24 mouse cellular contexts compared by ENCODE assay signal in the genomic region with DNA sequence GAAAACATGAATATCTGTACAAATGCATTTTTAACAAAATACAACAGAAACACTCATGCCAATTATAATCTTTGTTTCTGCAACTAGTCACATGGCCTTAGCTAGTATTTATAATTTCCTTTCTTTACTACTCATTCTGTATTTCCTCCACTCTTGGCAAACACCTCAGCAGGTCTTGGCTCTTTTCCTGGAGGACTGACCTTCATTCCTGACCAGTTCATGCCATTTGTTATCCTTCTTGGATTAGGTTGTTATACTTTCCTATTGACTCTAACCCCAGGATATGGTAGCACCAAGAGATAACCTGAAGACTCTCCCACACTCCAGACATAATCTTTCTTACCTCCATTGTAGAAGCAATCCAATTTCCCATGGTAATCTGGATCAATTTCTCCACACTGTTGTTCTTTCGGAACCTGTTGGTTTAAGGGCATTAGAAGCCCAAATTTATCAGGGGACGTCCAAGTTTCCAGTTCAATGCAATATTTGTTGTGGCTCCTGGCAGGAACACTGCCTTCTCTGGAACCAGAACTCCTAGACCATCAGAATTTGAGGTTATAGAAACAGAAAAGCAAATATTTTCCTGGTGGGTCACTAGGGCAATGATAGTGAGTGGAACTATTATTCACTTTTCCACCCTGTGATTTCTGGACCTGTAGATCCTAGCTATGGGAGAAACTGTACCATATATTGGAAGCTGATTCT. TPM values are rescaled to one million over a fixed set of nuclear protein-coding genes. Genes with fewer than 3 reads are reported as not detected.
DNase-seq lines count a peak whose midpoint lies in the region; ATAC-seq and TF ChIP-seq lines count a peak whose summit lies in the region.
"Had no signal": no experiment of that assay in that cellular context is flagged by ENCODE, and none has a peak within 500 bp of the region (broad histone marks: within the 10 kb centered on the region; RNA-seq: fewer than 3 reads in every experiment).

No protein-coding gene starts in this region.

- 77% methylated on average over 2 of the region's 2 CpGs for WGBS in kidney, adult 2 months
- 87% methylated on average over 2 of the region's 2 CpGs for WGBS in kidney, embryonic 14.5 days

- no peaks in the 10 kb centered on the region for H3K27me3 ChIP-seq in kidney, adult 2 months (replicated peaks; ENCODE audit: control insufficient read depth, insufficient read depth, low read length)
- H3K27me3 ChIP-seq in kidney, embryonic 14.5 days (ENCODE audit: control insufficient read depth, insufficient read depth, low read length) = no peaks in the 10 kb centered on the region
- H3K27me3 ChIP-seq: embryonic facial prominence, embryonic 13.5 days; forebrain, embryonic 13.5 days; liver, embryonic 13.5 days; neural tube, embryonic 12.5 days had no signal

- DNase-seq in cerebellum, adult 9-10 months = peak; percentile 36
- DNase-seq in cerebellum, postnatal 4 days (ENCODE audit: low spot score in 2 of 2) = no peak
- peak; percentile 66 for DNase-seq in kidney, adult 2 months
- peak; percentile 9 for DNase-seq in adrenal gland, postnatal 25 days
- no peak for DNase-seq in frontal cortex, postnatal 25 days (ENCODE audit: low spot score in 2 of 2)
- DNase-seq: embryo, embryonic 11 days; gastrocnemius, adult 2 months; liver, embryonic 13.5 days; lung, embryonic 14.5 days; lung, postnatal 4 days; midbrain, embryonic 14.5 days; retina, postnatal 1 day; right cerebral cortex, postnatal 25 days; spleen, adult 18-20 months had no signal

- ATAC-seq in kidney, embryonic 14.5 days (ENCODE audit: low FRiP score, low TSS enrichment) = no peak
- ATAC-seq: forebrain, embryonic 13.5 days; hindbrain, postnatal 0 days; intestine, embryonic 16.5 days had no signal

- no peak overlapping the region for H3K4me2 ChIP-seq in kidney, embryonic 14.5 days (replicated peaks; ENCODE audit: low read depth, low read length)
- H3K4me2 ChIP-seq: embryonic facial prominence, embryonic 13.5 days; forebrain, embryonic 13.5 days; heart, embryonic 11.5 days; liver, embryonic 13.5 days; lung, embryonic 14.5 days; neural tube, embryonic 12.5 days had no signal

- no peaks in the 10 kb centered on the region for H3K36me3 ChIP-seq in kidney, adult 2 months (ENCODE audit: control insufficient read depth, insufficient read depth, low read length)
- H3K36me3 ChIP-seq in kidney, embryonic 14.5 days (ENCODE audit: control insufficient read depth, insufficient read depth, low read length) = no peaks in the 10 kb centered on the region
- H3K36me3 ChIP-seq: embryonic facial prominence, embryonic 13.5 days; liver, embryonic 13.5 days; neural tube, embryonic 12.5 days had no signal

- no peak for TF ChIP-seq CTCF in kidney, adult 2 months (conservative IDR thresholded peaks at IDR 0.05; ENCODE audit: insufficient read depth, insufficient read length, low read depth, low read length)

- H3K9ac ChIP-seq in kidney, embryonic 14.5 days (ENCODE audit: low read depth, low read length) = no peak overlapping the region
- H3K9ac ChIP-seq: embryonic facial prominence, embryonic 13.5 days; forebrain, embryonic 13.5 days; liver, embryonic 13.5 days; lung, embryonic 14.5 days; neural tube, embryonic 12.5 days had no signal

- H3K9me3 ChIP-seq in kidney, embryonic 14.5 days (ENCODE audit: control insufficient read depth, low read length) = peaks cover 6% of the 10 kb centered on the region; the same call in 1 of the 2 replicates
- H3K9me3 ChIP-seq: embryonic facial prominence, embryonic 13.5 days; forebrain, embryonic 13.5 days; liver, embryonic 13.5 days; neural tube, embryonic 12.5 days had no signal

- TF ChIP-seq POLR2A in kidney, adult 2 months (IDR thresholded peaks at IDR 0.05; ENCODE audit: low read depth, low read length) = no peak

- no peak overlapping the region for H3K4me3 ChIP-seq in kidney, adult 2 months (ENCODE audit: insufficient read depth, low read depth, low read length)
- H3K4me3 ChIP-seq in kidney, embryonic 14.5 days (ENCODE audit: low read length) = no peak overlapping the region
- H3K4me3 ChIP-seq in brown adipose tissue, adult 24 weeks (ENCODE audit: insufficient read depth, low read depth, low read length) = no peak overlapping the region
- H3K4me3 ChIP-seq: embryonic facial prominence, embryonic 13.5 days; erythroblast, embryonic 14.5 days; forebrain, embryonic 13.5 days; gastrocnemius, adult 2 months; liver, embryonic 13.5 days; neural tube, embryonic 12.5 days had no signal

- H3K27ac ChIP-seq in kidney, adult 2 months (ENCODE audit: insufficient read depth, low read depth, low read length) = no peak overlapping the region
- no peak overlapping the region for H3K27ac ChIP-seq in kidney, embryonic 14.5 days (ENCODE audit: low read depth, low read length)
- H3K27ac ChIP-seq in brown adipose tissue, adult 24 weeks (replicated peaks; ENCODE audit: low read depth, low read length) = 0 out of 2 replicates have a peak overlapping the region, but pooled peaks have one; percentile 12
- H3K27ac ChIP-seq: embryonic facial prominence, embryonic 13.5 days; forebrain, embryonic 13.5 days; gastrocnemius, adult 2 months; hindbrain, postnatal 0 days; kidney, postnatal 0 days; liver, embryonic 13.5 days; neural tube, embryonic 12.5 days had no signal

- H3K4me1 ChIP-seq in kidney, adult 2 months (ENCODE audit: control insufficient read depth, insufficient read depth, low read length) = no peaks in the 10 kb centered on the region
- H3K4me1 ChIP-seq in kidney, embryonic 14.5 days (ENCODE audit: control insufficient read depth, insufficient read depth, low read length) = no peaks in the 10 kb centered on the region
- H3K4me1 ChIP-seq in brown adipose tissue, adult 24 weeks (ENCODE audit: control insufficient read depth, insufficient read depth, insufficient read length, low read length) = no peaks in the 10 kb centered on the region
- H3K4me1 ChIP-seq: embryonic facial prominence, embryonic 13.5 days; forebrain, embryonic 13.5 days; liver, embryonic 13.5 days; neural tube, embryonic 12.5 days had no signal

RNA-seq across cellular contexts. Expression of gene Ccng2, which starts 38.2 kb away (rescaled TPM):
- polyA plus RNA-seq in kidney, adult 2 months (2012; rRNA removed) = 16.7 and 20.0 TPM in 2 replicates
- polyA plus RNA-seq in kidney, embryonic 14.5 days (2014; fragmentation: Nextera tagmentation; extraction: Ambion mirVana) = 53.2 and 69.4 TPM in 2 replicates
- 23.4 and 24.8 TPM in 2 replicates for total RNA-seq in adrenal gland, postnatal 25 days (2021)
- polyA plus RNA-seq in brown adipose tissue, adult 24 weeks (2012; ENCODE audit: insufficient read depth, insufficient read length, missing spikeins) = 29.9 and 44.3 TPM in 2 replicates

Comparison
In these comparisons a context has a peak if more than half of its experiments do, and no peak if none do; other contexts are left out.
1. DNase-seq: peak in cerebellum, adult 9-10 months (single experiment), kidney, adult 2 months (single experiment) and adrenal gland, postnatal 25 days (single experiment); none in cerebellum, postnatal 4 days (0 of 2) and frontal cortex, postnatal 25 days (0 of 2).